Mouse (Mus musculus): ENCODE results near the gene Tmem161b. TPM values are rescaled to one million over a fixed set of nuclear protein-coding genes. Genes with fewer than 3 reads are reported as not detected.

Gene Tmem161b
- total RNA-seq, 2 experiments from 2014 or later, result 11.5 to 11.6 TPM

DNA sequence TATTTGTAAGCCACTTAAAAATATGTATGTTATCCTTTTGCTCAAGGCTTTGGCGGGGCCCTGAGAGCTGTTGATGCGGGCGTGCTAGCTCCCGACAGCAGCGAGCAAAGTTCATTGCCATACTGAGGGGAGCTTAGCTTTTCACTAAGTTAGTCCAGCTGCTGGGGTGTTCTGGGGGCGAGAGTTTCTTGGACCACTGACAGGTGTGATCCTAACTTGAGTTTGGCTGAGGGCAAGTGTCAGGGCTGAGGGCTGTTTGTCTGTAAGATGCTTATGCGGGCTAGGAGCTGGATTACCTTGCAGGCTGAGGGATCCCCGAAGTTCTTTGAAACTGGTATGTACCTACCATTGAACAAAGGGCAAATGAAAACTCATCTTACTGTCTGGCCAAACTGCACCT lies 123.0 kb downstream of the Tmem161b start:
- no peak for DNase-seq (ENCODE audit: low spot score)

Small RNA genes lying within 50 kb of the gene (microRNA-seq; reads per million reads assigned to microRNA genes)
- not detected for gene Gm24331
